Mouse (Mus musculus) small intestine, adult 2 months (tissue): Measurements from ENCODE around the gene Snrnp35. TPM values are rescaled to one million over a fixed set of nuclear protein-coding genes. Genes with fewer than 3 reads are reported as not detected.

Source experiments
- H3K27ac ChIP-seq: fragments of 200-500 bp; 2 replicates; pipeline ENCODE4 v1.5.1; 2012; ENCODE audit warnings: low read depth, low read length, control low read depth, inconsistent platforms; ENCODE audit not compliant: insufficient read depth
- H3K27me3 ChIP-seq: fragments of 200-500 bp; 2 replicates; pipeline ENCODE4 v1.6.1; 2012; ENCODE audit warnings: mild to moderate bottlenecking, moderate library complexity, low read length, inconsistent platforms; ENCODE audit not compliant: control insufficient read depth, insufficient read depth
- H3K36me3 ChIP-seq: fragments of 200-500 bp; 2 replicates; pipeline ENCODE4 v1.6.1; 2012; ENCODE audit warnings: mild to moderate bottlenecking, low read length, control low read depth, inconsistent platforms; ENCODE audit not compliant: control insufficient read depth, insufficient read depth
- H3K4me1 ChIP-seq: fragments of 200-500 bp; 2 replicates; pipeline ENCODE4 v1.6.1; 2012; ENCODE audit warnings: low read length, inconsistent platforms, mixed read lengths; ENCODE audit not compliant: control insufficient read depth, insufficient read depth, insufficient read length
- H3K4me3 ChIP-seq: fragments of 200-500 bp; 2 replicates; pipeline ENCODE4 v1.5.1; 2012; ENCODE audit warnings: low read depth, mild to moderate bottlenecking, control low read depth, inconsistent platforms, low read length, moderate library complexity
- CTCF ChIP-seq: fragments of 200-500 bp; IDR thresholded peaks from 2 replicates; pipeline ENCODE4 v1.5.1; 2012; ENCODE audit warnings: low read depth, mild to moderate bottlenecking, control low read depth, inconsistent platforms, low read length, moderate library complexity, mixed read lengths; ENCODE audit not compliant: insufficient replicate concordance, insufficient read length; ENCODE audit errors: extremely low read depth
- POLR2A ChIP-seq: fragments of 200-500 bp; IDR thresholded peaks from 2 replicates; pipeline ENCODE4 v1.6.1; 2012; ENCODE audit warnings: low read depth, mild to moderate bottlenecking, control low read depth, inconsistent platforms, low read length, moderate library complexity
- WGBS: fragments of 180-500 bp; shearing (Covaris S2); methylation state at CpG from one replicate; pipeline ENCODE4 v1.1.7; 2018; 5-methylcytosine and 5-hydroxymethylcytosine counted together
- polyA plus RNA-seq: library from polyadenylated mRNA; depleted of rRNA; stranded (reverse); fragments of >200 nt; gene quantifications from 2 replicates; pipeline ENCODE4 v1.2.3, GENCODE M21; 2012

The Snrnp35 gene
- polyA plus RNA-seq, 1 experiment, result 1.8 TPM

DNA sequence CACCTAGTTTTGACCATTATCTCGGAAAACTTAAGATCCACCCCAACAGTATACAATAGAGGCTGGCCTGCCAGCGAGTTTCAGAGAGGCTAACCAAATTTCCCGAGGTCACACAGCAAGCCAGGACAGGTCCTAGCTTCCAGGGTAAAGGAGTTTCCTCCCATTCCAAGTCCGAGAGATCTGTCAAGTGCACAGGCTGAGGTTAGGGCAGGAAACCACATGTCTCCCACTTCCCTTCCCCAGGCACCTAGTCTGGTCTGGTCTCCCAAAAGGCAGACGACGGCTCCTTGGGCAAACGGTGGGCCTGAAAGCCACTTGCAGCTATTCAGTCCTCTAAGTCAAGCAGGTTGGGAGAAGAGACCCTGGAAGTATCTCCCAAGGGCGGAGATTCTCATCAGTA lies 46.8 kb downstream of the Snrnp35 start:
- H3K27ac ChIP-seq, result no peak overlapping the region; the same call in 1 of the 2 replicates
- no peak for TF ChIP-seq CTCF
- TF ChIP-seq POLR2A, result no peak
- peak overlapping the region; percentile 73 for H3K4me3 ChIP-seq
- H3K27me3 ChIP-seq, result no peaks in the 10 kb centered on the region
- H3K36me3 ChIP-seq, result no peaks in the 10 kb centered on the region
- 68% methylated on average over 8 of the region's 8 CpGs for WGBS
- H3K4me1 ChIP-seq, result peaks cover 8% of the 10 kb centered on the region

DNA sequence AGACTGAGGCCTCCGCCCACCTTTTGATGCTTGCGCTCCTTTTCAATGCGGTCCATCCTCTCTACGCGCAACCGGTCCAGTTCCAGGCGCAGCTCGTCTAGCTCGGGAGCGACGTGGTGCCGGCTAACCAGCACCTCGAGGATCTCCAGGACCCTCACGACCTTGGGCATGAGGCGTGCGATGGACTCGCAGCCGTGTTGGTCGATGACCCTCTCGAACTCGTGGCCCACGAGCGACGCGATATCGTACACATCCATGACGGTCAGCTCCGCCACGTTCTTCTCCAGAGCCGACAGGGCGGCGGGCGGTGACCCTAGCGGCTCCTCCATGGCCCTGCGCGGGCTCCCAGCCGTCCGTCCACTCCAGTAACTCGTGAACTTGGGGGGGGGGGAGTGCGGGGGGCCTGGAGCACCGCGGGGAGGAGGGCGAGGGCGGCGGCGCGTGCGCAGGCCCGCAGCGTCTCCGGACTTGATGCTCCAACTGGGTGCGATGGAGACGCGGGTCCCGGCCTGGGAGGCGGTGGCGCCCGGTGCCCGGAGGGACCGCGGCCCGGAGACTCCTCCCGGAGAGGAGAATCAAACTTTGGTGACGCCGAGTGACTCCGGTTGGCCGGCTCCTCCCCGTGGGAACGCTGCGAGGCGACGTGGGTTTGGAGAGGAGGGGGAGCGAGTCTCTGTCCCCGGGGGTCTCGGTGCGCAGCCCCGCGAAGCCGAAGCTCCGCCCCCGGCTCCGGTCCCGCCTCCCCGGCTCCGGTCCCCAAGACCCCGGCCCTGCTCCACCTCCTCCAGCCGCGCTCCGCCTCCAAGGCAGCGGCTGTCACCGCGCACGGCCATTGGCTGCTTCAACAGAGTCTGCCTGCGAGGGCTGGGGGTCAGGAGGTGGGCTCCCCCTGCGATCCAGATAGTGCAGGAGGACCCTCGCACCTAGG lies 48.0 kb downstream of the Snrnp35 start, which contains the start of gene Rilpl1:
Gene Rilpl1, minus strand, starts transcription at position 737 of the 928 bp plus-strand sequence.
- Histone ChIP-seq H3K27me3 (no peaks in the 10 kb centered on the region), H3K27ac (peak within 1 kb of the TSS; percentile 54), H3K36me3 (no peaks in the 10 kb centered on the region), H3K4me1 (peaks cover 8% of the 10 kb centered on the region), H3K4me3 (peak within 1 kb of the TSS; percentile 73)
- WGBS, result 2% methylated on average over 88 of the region's 96 CpGs
- TF ChIP-seq POLR2A (0 out of 2 replicates have a peak, but pooled peaks have one; percentile 15), CTCF (no peak)

DNA sequence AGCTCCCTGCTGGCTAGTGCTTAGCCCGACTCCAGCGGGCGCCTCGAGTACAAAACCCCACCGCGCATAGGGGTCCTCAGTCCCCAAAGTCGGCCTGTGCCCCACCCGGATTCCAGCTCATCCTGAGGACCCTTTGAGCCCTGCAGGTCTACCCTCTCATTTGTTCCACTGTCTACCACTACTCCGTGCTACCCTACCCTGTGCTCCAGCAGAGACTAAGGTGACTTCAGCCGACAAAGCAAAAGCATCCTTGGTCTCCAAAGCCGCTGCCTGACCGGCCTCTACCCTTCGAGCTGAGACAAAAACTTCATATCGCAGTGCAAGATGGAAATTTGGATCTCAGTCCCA lies 48.6 kb downstream of the Snrnp35 start:
- TF ChIP-seq CTCF (no peak), POLR2A (no peak)
- Histone ChIP-seq H3K27me3 (no peaks in the 10 kb centered on the region), H3K36me3 (no peaks in the 10 kb centered on the region), H3K4me1 (peaks cover 8% of the 10 kb centered on the region), H3K27ac (peak overlapping the region; percentile 28), H3K4me3 (peak overlapping the region; percentile 73)
- 24% methylated on average over 14 of the region's 14 CpGs for WGBS

DNA sequence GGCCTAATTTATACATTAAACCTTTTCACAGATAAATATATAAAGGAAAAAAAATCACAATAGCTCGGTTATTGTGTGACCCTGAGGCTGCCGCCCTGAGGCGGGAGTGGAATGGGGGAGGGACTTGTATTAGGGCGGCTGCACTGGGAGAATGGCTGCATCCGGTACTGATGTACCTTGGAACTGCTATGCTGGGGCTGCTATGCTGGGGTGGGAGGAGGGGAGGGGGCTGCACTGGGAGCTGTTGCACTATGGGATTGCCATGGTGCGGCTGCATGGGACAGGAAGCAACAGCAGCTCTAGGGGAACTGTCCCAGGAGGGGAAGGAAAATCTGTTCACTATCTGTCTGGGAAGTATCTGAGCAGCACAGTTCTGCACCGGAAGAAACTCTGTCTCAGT lies 49.5 kb downstream of the Snrnp35 start:
- Histone ChIP-seq H3K36me3 (no peaks in the 10 kb centered on the region), H3K27me3 (no peaks in the 10 kb centered on the region), H3K27ac (no peak overlapping the region), H3K4me3 (no peak overlapping the region), H3K4me1 (peaks cover 8% of the 10 kb centered on the region)
- TF ChIP-seq CTCF (no peak), POLR2A (no peak)
- 52% methylated on average over 7 of the region's 7 CpGs for WGBS

DNA sequence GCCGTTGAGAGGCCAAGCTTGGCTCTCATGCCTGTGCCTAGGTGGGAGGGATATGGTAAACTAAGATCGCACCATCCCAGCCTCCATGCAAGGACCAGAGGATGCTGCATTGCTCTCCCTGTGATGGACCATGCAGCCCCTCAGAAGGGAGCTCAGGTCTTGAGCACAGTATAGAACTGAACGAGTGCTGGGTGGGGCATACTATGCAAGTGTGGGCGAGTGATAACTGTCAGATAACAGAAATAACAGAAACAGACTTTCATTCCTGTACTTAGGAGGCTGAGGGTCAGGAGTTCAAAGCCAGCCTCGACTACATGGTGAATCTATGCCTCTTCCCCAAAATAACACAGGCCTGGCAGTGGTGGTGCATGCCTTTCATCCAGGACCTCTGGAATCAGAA lies 52.1 kb downstream of the Snrnp35 start:
- Histone ChIP-seq H3K4me1 (peaks cover 8% of the 10 kb centered on the region), H3K27me3 (no peaks in the 10 kb centered on the region), H3K36me3 (no peaks in the 10 kb centered on the region), H3K4me3 (no peak overlapping the region), H3K27ac (no peak overlapping the region)
- 56% methylated on average over 5 of the region's 5 CpGs for WGBS
- TF ChIP-seq POLR2A (no peak), CTCF (no peak)

DNA sequence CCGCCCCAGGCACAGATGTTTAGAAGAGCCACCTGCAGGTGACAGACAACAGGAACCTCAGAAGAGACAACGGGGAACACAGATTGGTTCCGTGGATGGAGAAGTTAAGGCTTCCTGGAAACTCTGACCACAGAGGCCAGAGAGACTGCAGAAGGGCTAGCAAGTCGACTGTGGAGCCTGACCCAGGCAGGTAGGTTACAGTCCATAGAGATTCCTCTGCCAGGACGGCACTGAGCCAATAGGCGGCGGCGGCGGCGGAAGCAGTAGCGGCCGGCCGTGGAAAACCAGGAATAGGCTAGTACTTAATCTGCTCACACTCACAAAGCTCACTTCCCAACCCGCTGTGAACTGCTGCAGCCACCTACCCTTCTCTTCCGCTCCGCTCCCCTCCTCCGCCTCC lies 53.8 kb downstream of the Snrnp35 start:
- Histone ChIP-seq H3K4me3 (peak overlapping the region; percentile 43), H3K27me3 (no peaks in the 10 kb centered on the region), H3K36me3 (no peaks in the 10 kb centered on the region), H3K27ac (peak overlapping the region; percentile 14; the same call in 1 of the 2 replicates), H3K4me1 (peaks cover 1% of the 10 kb centered on the region)
- TF ChIP-seq CTCF (no peak), POLR2A (no peak)
- WGBS, result 5% methylated on average over 17 of the region's 17 CpGs
